Comparison of ENCODE assay signal across 9 mouse cellular contexts in the genomic region with DNA sequence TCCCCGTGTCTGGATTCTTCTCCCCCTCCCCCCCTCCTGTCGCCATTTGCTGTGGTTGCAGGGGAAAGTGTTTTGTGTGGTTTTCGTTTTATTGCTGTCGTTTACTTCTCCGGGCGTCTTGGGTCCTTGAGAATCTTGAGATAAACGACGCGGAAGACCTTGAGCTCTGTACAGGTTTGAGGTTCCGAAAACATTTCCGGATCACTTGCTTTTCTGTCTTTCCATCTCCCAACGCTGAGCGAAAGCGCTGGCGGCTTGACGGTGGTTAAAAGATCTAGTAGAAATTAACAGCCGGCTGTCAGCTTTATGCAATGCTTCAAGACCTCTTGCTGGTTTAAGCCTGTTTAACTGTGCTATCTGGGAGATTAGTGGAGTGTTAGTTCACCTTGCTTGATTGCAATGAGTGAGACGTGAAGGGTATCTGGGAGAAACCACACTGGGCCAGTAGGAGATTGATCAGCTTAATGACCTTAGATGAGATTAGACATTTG. TPM values are rescaled to one million over a fixed set of nuclear protein-coding genes. Genes with fewer than 3 reads are reported as not detected.
DNase-seq lines count a peak whose midpoint lies in the region; ATAC-seq lines count a peak whose summit lies in the region.
"Had no signal": no experiment of that assay in that cellular context is flagged by ENCODE, and none has a peak within 500 bp of the region (broad histone marks: within the 10 kb centered on the region; RNA-seq: fewer than 3 reads in every experiment).

No protein-coding gene starts in this region.

- H3K9me3 ChIP-seq in heart, embryonic 16.5 days (replicated peaks; ENCODE audit: control insufficient read depth, low read length) = no peaks in the 10 kb centered on the region

- peak overlapping the region; percentile 85 for H3K4me2 ChIP-seq in heart, embryonic 16.5 days (ENCODE audit: low read depth, low read length)

- H3K36me3 ChIP-seq in heart, embryonic 16.5 days (ENCODE audit: control insufficient read depth, insufficient read depth) = 0 out of 2 replicates have a peak, but pooled peaks cover 2% of the 10 kb centered on the region

- H3K4me3 ChIP-seq in heart, embryonic 16.5 days (ENCODE audit: low read length) = peak overlapping the region; percentile 100

- peaks cover 8% of the 10 kb centered on the region for H3K4me1 ChIP-seq in heart, embryonic 16.5 days (ENCODE audit: control insufficient read depth, insufficient read depth, low read length)

- H3K9ac ChIP-seq in heart, embryonic 16.5 days (ENCODE audit: low read length) = peak overlapping the region; percentile 99

- peak overlapping the region; percentile 91 for H3K27ac ChIP-seq in heart, embryonic 16.5 days (ENCODE audit: low read length)

- ATAC-seq in heart, embryonic 16.5 days (replicated peaks; ENCODE audit: extremely low read depth, insufficient read depth, low FRiP score) = peak; percentile 10; the same call in 1 of the 2 replicates
- ATAC-seq in megakaryocyte-erythroid progenitor cell, adult 5-6 weeks (replicated peaks; ENCODE audit: low FRiP score, low TSS enrichment, poor library complexity, severe bottlenecking) = no peak

- peak; percentile 34 for DNase-seq in adrenal gland, adult 2 months
- DNase-seq in adrenal gland, postnatal 14 days = no peak
- DNase-seq in thymus, postnatal 0 days (ENCODE audit: low spot score) = peak; percentile 39
- no peak for DNase-seq in thymus, postnatal 14 days
- DNase-seq in layer of hippocampus, postnatal 14 days (ENCODE audit: low spot score in 2 of 2) = peak; percentile 20 to 27
- peak; percentile 14 for DNase-seq in mesoderm, embryonic 11.5 days (ENCODE audit: low read depth, low spot score)

- no peaks in the 10 kb centered on the region for H3K27me3 ChIP-seq in heart, embryonic 16.5 days (ENCODE audit: control insufficient read depth, insufficient read depth, low read length)

- under 1% methylated on average over 18 of the region's 18 CpGs for WGBS in heart, embryonic 16.5 days

RNA-seq across cellular contexts. Expression of a gene that starts 0.6 kb away (rescaled TPM):
- 10 to 100 TPM; 33.9 to 40.2 TPM for total RNA-seq in adrenal gland, adult 2 months (2021)
- polyA plus RNA-seq in adrenal gland, adult 2 months (2012; rRNA removed) = 2.7 and 3.4 TPM in 2 replicates
- total RNA-seq in adrenal gland, postnatal 14 days (2021) = 33.1 and 33.6 TPM in 2 replicates
- 8.5 and 8.6 TPM in 2 replicates for polyA plus RNA-seq in thymus, postnatal 0 days (2015; fragmentation: Nextera tagmentation; extraction: Ambion mirVana)
- 8.9 and 10.1 TPM in 2 replicates for polyA plus RNA-seq in heart, embryonic 16.5 days (2015; fragmentation: Nextera tagmentation; extraction: Ambion mirVana)
- total RNA-seq in layer of hippocampus, postnatal 14 days (2021) = 10 to 100 TPM; 42.8 to 44.7 TPM
- 40.3 and 41.1 TPM in 2 replicates for total RNA-seq in megakaryocyte-erythroid progenitor cell, adult 5-6 weeks (2014; fragmentation: Nextera tagmentation)
- 38.0 and 44.5 TPM in 2 replicates for total RNA-seq in megakaryocyte-erythroid progenitor cell, adult 5-6 weeks (2017)

RNA-seq across cellular contexts. Expression of a gene that starts 31.2 kb away (rescaled TPM):
- total RNA-seq in adrenal gland, adult 2 months (2021) = 10 to 100 TPM; 14.8 to 16.7 TPM
- polyA plus RNA-seq in adrenal gland, adult 2 months (2012; rRNA removed) = 4.0 and 5.3 TPM in 2 replicates
- total RNA-seq in adrenal gland, postnatal 14 days (2021) = 16.7 and 17.2 TPM in 2 replicates
- polyA plus RNA-seq in thymus, postnatal 0 days (2015; fragmentation: Nextera tagmentation; extraction: Ambion mirVana) = 39.4 and 40.9 TPM in 2 replicates
- 37.6 and 42.7 TPM in 2 replicates for polyA plus RNA-seq in heart, embryonic 16.5 days (2015; fragmentation: Nextera tagmentation; extraction: Ambion mirVana)
- total RNA-seq in layer of hippocampus, postnatal 14 days (2021) = 10 to 100 TPM; 18.2 to 18.3 TPM
- 14.4 and 18.0 TPM in 2 replicates for total RNA-seq in megakaryocyte-erythroid progenitor cell, adult 5-6 weeks (2014; fragmentation: Nextera tagmentation)
- total RNA-seq in megakaryocyte-erythroid progenitor cell, adult 5-6 weeks (2017) = 10.8 and 16.5 TPM in 2 replicates

RNA-seq across cellular contexts. Expression of a gene that starts 32.5 kb away (rescaled TPM):
- not detected for total RNA-seq in adrenal gland, adult 2 months (2021)
- polyA plus RNA-seq in adrenal gland, adult 2 months (2012; rRNA removed) = not detected in 2 replicates
- not detected in 2 replicates for total RNA-seq in adrenal gland, postnatal 14 days (2021)
- not detected in 2 replicates for polyA plus RNA-seq in thymus, postnatal 0 days (2015; fragmentation: Nextera tagmentation; extraction: Ambion mirVana)
- polyA plus RNA-seq in heart, embryonic 16.5 days (2015; fragmentation: Nextera tagmentation; extraction: Ambion mirVana) = not detected in 2 replicates
- not detected for total RNA-seq in layer of hippocampus, postnatal 14 days (2021)
- not detected in 2 replicates for total RNA-seq in megakaryocyte-erythroid progenitor cell, adult 5-6 weeks (2014; fragmentation: Nextera tagmentation)
- not detected in 2 replicates for total RNA-seq in megakaryocyte-erythroid progenitor cell, adult 5-6 weeks (2017)
- total RNA-seq: left cerebral cortex, adult 18-20 months had no signal

Comparison
In these comparisons a context has a peak if more than half of its experiments do, and no peak if none do; other contexts are left out.
1. DNase-seq: peak in adrenal gland, adult 2 months (single experiment), thymus, postnatal 0 days (single experiment), layer of hippocampus, postnatal 14 days (2 of 2) and mesoderm, embryonic 11.5 days (single experiment); none in adrenal gland, postnatal 14 days (single experiment) and thymus, postnatal 14 days (single experiment).